Mouse (Mus musculus): ENCODE measurements at regions not wholly inside any gene's neighbourhood (a gene's known extent, or its start where the extent isn't known, plus 50 kb on each side); places are given as distances from the start of the nearest gene placed in this dataset.

DNA sequence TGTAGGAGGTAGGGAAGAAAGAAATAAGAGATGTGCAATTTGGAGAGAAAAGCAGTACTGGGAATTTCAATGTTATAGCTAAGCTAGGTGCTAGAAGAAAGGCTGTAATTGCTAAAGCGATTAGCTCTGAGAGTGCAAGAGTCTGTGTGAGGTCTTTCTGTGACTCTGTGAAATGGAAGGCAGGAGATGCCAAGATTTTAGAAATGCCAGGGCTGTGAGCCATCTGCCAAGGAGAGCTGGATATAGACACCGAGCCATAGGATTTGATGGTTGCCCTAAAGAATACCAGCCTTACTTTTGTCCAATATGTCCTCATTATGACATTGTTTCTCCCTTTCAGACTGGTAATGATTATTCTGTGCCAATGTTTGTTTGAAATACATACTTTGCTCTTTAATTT is 669.2 kb upstream of the Tenm2 start:
- ATAC-seq (ENCODE audit: insufficient read depth, low read depth): no peak
- Histone ChIP-seq H3K27me3 (ENCODE audit: control insufficient read depth, insufficient read depth, low read length) (no peaks in the 10 kb centered on the region), H3K9me3 (replicated peaks; ENCODE audit: control insufficient read depth, low read length) (no peaks in the 10 kb centered on the region), H3K9ac (replicated peaks; ENCODE audit: low read depth, low read length) (no peak overlapping the region), H3K27ac (ENCODE audit: low read depth) (no peak overlapping the region), H3K36me3 (replicated peaks; ENCODE audit: control insufficient read depth, insufficient read depth, low read length) (no peaks in the 10 kb centered on the region), H3K4me2 (ENCODE audit: low read depth, low read length) (no peak overlapping the region), H3K4me3 (ENCODE audit: low read depth, low read length) (no peak overlapping the region), H3K4me1 (ENCODE audit: control insufficient read depth, insufficient read depth) (no peaks in the 10 kb centered on the region)
- no peak for DNase-seq (ENCODE audit: low spot score)
- TF ChIP-seq EP300 (IDR thresholded peaks at IDR 0.05; ENCODE audit: low read depth) (no peak), CTCF (IDR thresholded peaks at IDR 0.05; ENCODE audit: low read depth) (no peak)
- WGBS: 82% methylated on average over 2 of the region's 2 CpGs

DNA sequence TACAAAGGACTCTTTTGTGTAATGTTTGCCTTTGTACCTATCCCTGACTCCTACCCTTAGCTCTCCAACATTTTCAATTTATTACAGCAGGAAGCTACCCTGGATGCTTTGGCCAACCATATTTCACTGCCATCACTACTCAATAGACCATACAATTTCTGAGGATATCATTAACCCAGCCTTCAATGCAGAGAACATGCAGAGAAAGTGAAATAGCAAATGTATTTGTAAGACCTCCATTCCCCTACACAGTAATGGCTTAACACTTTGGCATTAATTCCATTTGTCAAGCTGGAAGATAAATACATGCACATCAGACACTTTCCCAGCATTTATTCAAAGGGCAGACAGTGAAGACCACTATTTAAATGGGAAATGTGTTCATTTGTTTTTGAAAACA is 661.9 kb upstream of the Tenm2 start:
- Histone ChIP-seq H3K27me3 (ENCODE audit: control insufficient read depth, insufficient read depth, low read length) (no peaks in the 10 kb centered on the region), H3K27ac (ENCODE audit: low read depth) (no peak overlapping the region), H3K4me1 (ENCODE audit: control insufficient read depth, insufficient read depth) (no peaks in the 10 kb centered on the region), H3K9me3 (replicated peaks; ENCODE audit: control insufficient read depth, low read length) (no peaks in the 10 kb centered on the region), H3K9ac (replicated peaks; ENCODE audit: low read depth, low read length) (no peak overlapping the region), H3K36me3 (replicated peaks; ENCODE audit: control insufficient read depth, insufficient read depth, low read length) (no peaks in the 10 kb centered on the region), H3K4me3 (ENCODE audit: low read depth, low read length) (no peak overlapping the region), H3K4me2 (ENCODE audit: low read depth, low read length) (no peak overlapping the region)
- DNase-seq (ENCODE audit: low spot score) (no peak), ATAC-seq (ENCODE audit: insufficient read depth, low read depth) (no peak)
- no peak for TF ChIP-seq EP300 (IDR thresholded peaks at IDR 0.05; ENCODE audit: low read depth)
- no peak for TF ChIP-seq CTCF (IDR thresholded peaks at IDR 0.05; ENCODE audit: low read depth)

DNA sequence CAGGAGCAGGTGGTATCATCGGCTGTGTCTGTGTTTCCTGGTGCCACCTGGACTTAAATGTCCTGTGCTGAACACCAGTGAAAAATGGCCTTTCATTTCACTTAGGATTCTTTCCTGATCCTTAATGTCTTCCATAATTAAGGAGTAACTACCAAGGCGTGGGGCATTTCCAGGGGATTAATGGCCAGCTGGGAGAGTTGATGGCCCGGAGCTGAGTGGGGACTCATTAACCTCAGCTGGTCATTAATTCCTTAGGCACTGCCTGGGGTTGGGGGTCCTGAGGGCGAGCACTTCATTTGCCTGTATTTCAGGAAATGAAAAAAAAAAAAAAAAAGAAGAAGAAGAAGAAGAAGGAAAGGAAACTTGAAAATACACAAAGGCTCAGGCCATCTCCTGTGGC is 647.0 kb upstream of the Tenm2 start:
- WGBS: 68% methylated on average over 4 of the region's 4 CpGs
- ATAC-seq (ENCODE audit: insufficient read depth, low read depth): no peak

DNA sequence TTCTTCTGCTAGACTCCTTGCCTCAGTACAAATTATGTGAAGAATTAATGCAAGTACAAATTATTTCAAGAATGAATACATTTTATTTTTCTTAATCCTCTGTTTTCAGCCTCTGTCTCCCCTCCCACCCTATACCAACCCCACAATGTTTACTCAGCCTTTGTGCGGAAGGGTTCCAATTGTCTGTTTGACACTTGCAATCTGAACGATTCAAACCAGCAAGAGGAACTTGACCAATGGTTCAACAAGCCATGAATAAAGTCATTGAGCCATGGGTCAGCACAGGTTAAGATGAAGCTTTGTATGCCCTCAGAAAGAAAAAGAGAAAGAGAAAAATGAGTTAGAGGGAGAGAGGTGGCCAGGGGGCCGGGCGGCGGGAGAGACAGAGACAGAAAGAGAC is 601.5 kb upstream of the Tenm2 start:
- no peaks in the 10 kb centered on the region for H3K4me1 ChIP-seq (ENCODE audit: control insufficient read depth, insufficient read depth)
- H3K27ac ChIP-seq (ENCODE audit: low read depth): no peak overlapping the region
- ATAC-seq (ENCODE audit: insufficient read depth, low read depth): no peak
- H3K9ac ChIP-seq (replicated peaks; ENCODE audit: low read depth, low read length): no peak overlapping the region
- no peaks in the 10 kb centered on the region for H3K9me3 ChIP-seq (replicated peaks; ENCODE audit: control insufficient read depth, low read length)
- no peak for DNase-seq (ENCODE audit: low spot score)
- no peaks in the 10 kb centered on the region for H3K27me3 ChIP-seq (ENCODE audit: control insufficient read depth, insufficient read depth, low read length)
- H3K4me3 ChIP-seq (ENCODE audit: low read depth, low read length): no peak overlapping the region
- 83% methylated on average over 5 of the region's 5 CpGs for WGBS
- no peak overlapping the region for H3K4me2 ChIP-seq (ENCODE audit: low read depth, low read length)
- H3K36me3 ChIP-seq (replicated peaks; ENCODE audit: control insufficient read depth, insufficient read depth, low read length): no peaks in the 10 kb centered on the region
- no peak for TF ChIP-seq EP300 (IDR thresholded peaks at IDR 0.05; ENCODE audit: low read depth)
- TF ChIP-seq CTCF (IDR thresholded peaks at IDR 0.05; ENCODE audit: low read depth): no peak

More for the DNA sequence above, 647.0 kb upstream of the Tenm2 start:
- no peak for DNase-seq (ENCODE audit: low spot score)
- H3K4me2 ChIP-seq (ENCODE audit: low read depth, low read length): no peak overlapping the region
- no peak overlapping the region for H3K27ac ChIP-seq (ENCODE audit: low read depth)
- TF ChIP-seq CTCF (IDR thresholded peaks at IDR 0.05; ENCODE audit: low read depth) (no peak), EP300 (IDR thresholded peaks at IDR 0.05; ENCODE audit: low read depth) (no peak)
- no peaks in the 10 kb centered on the region for H3K36me3 ChIP-seq (replicated peaks; ENCODE audit: control insufficient read depth, insufficient read depth, low read length)
- H3K4me1 ChIP-seq (ENCODE audit: control insufficient read depth, insufficient read depth): no peaks in the 10 kb centered on the region
- H3K9ac ChIP-seq (replicated peaks; ENCODE audit: low read depth, low read length): no peak overlapping the region
- H3K27me3 ChIP-seq (ENCODE audit: control insufficient read depth, insufficient read depth, low read length): no peaks in the 10 kb centered on the region
- H3K9me3 ChIP-seq (replicated peaks; ENCODE audit: control insufficient read depth, low read length): no peaks in the 10 kb centered on the region
- H3K4me3 ChIP-seq (ENCODE audit: low read depth, low read length): no peak overlapping the region

DNA sequence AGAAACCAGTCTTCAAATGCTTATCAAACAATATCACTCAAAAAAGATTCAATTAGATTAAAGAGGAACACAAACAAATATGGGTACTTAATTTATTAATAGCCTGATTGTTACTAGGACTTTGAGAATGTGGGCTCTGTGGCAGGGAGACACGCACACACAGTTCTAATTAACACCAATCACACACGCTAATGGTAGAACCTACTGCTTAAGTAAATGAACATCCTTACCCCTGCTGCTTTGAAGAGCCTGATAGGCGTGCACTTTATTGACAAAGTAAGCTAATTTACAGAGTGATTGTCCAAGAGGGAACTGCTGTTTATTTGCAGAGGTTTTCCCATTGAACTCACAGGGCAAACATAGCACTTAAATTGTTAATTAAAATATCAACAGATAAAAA is 595.2 kb upstream of the Tenm2 start:
- H3K4me2 ChIP-seq (ENCODE audit: low read depth, low read length): no peak overlapping the region
- no peaks in the 10 kb centered on the region for H3K27me3 ChIP-seq (ENCODE audit: control insufficient read depth, insufficient read depth, low read length)
- no peak overlapping the region for H3K9ac ChIP-seq (replicated peaks; ENCODE audit: low read depth, low read length)
- H3K9me3 ChIP-seq (replicated peaks; ENCODE audit: control insufficient read depth, low read length): no peaks in the 10 kb centered on the region
- DNase-seq (ENCODE audit: low spot score) (no peak), ATAC-seq (ENCODE audit: insufficient read depth, low read depth) (no peak)
- no peak overlapping the region for H3K27ac ChIP-seq (ENCODE audit: low read depth)
- H3K4me1 ChIP-seq (ENCODE audit: control insufficient read depth, insufficient read depth): no peaks in the 10 kb centered on the region
- H3K4me3 ChIP-seq (ENCODE audit: low read depth, low read length): no peak overlapping the region
- H3K36me3 ChIP-seq (replicated peaks; ENCODE audit: control insufficient read depth, insufficient read depth, low read length): no peaks in the 10 kb centered on the region
- TF ChIP-seq CTCF (IDR thresholded peaks at IDR 0.05; ENCODE audit: low read depth): no peak
- no peak for TF ChIP-seq EP300 (IDR thresholded peaks at IDR 0.05; ENCODE audit: low read depth)
- WGBS: 70% methylated on average over 3 of the region's 3 CpGs

DNA sequence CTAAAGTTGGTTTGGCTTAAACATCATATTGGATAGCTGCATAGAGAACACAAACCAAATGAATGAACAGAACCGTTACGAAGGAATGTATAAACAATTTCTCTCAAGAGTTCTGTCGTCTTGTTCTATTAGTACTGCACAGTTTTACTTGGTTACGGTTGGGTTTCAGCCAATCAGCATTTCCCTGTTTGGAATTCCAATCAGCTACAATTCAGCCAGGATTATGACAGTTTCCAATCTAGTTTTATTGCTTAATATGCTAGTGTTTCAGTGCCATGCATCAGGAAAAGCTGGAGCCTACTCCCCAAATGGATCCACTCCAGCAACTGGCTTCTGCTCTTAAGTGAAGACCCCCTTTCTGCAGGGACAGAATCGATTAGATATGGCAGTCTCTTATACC is 571.0 kb upstream of the Tenm2 start:
- Histone ChIP-seq H3K36me3 (replicated peaks; ENCODE audit: control insufficient read depth, insufficient read depth, low read length) (no peaks in the 10 kb centered on the region), H3K27ac (ENCODE audit: low read depth) (no peak overlapping the region), H3K4me1 (ENCODE audit: control insufficient read depth, insufficient read depth) (no peaks in the 10 kb centered on the region), H3K4me2 (ENCODE audit: low read depth, low read length) (no peak overlapping the region), H3K4me3 (ENCODE audit: low read depth, low read length) (no peak overlapping the region), H3K9me3 (replicated peaks; ENCODE audit: control insufficient read depth, low read length) (no peaks in the 10 kb centered on the region), H3K27me3 (ENCODE audit: control insufficient read depth, insufficient read depth, low read length) (no peaks in the 10 kb centered on the region), H3K9ac (replicated peaks; ENCODE audit: low read depth, low read length) (no peak overlapping the region)
- ATAC-seq (ENCODE audit: insufficient read depth, low read depth): no peak
- TF ChIP-seq EP300 (IDR thresholded peaks at IDR 0.05; ENCODE audit: low read depth) (no peak), CTCF (IDR thresholded peaks at IDR 0.05; ENCODE audit: low read depth) (no peak)
- WGBS: 63% methylated on average over 5 of the region's 5 CpGs
- no peak for DNase-seq (ENCODE audit: low spot score)
